Mouse (Mus musculus) gastrocnemius, adult 8-10 months (tissue): ENCODE measurements around the gene Nr5a1. TPM values are rescaled to one million over a fixed set of nuclear protein-coding genes. Genes with fewer than 3 reads are reported as not detected.

ENCODE experiments used
- DNase-seq, 2 experiments: peaks; one replicate each; pipeline ENCODE4 v3.0.0; 2022; ENCODE audit warnings: low spot score in 2 of 2
- total RNA-seq, 4 experiments: library from RNA; stranded (reverse); gene quantifications; 2 replicates each; pipeline ENCODE4 v1.2.4; 2022

Gene Nr5a1
- total RNA-seq, 4 experiments from 2014 or later: 0.12 to 0.16 TPM; not detected in 2

GRCm38 (mm10) chr2:38652098-38652497 lies 62.2 kb downstream of the Nr5a1 start:
- DNase-seq: no peak

- DNase-seq: no peak
These were observed 64.0 kb downstream of the Nr5a1 start for GRCm38 (mm10) chr2:38650340-38650739.

GRCm38 (mm10) chr2:38647661-38648060 lies 66.7 kb downstream of the Nr5a1 start:
- no peak for DNase-seq

GRCm38 (mm10) chr2:38647201-38647606 lies 67.1 kb downstream of the Nr5a1 start:
- no peak for DNase-seq

- peak; percentile 30 to 50 for DNase-seq
These were observed 68.4 kb downstream of the Nr5a1 start for GRCm38 (mm10) chr2:38645936-38646335.

- DNase-seq: peak; percentile 83 to 85
These were observed 70.5 kb downstream of the Nr5a1 start, which contains the start of gene Psmb7 for GRCm38 (mm10) chr2:38643625-38644427. Gene Psmb7 (minus strand): TSS chr2:38644087.

Other genes with a start within 250 kb of the Nr5a1 start
- gene Nek6, start 202.9 kb downstream of the Nr5a1 start, total RNA-seq: 10 to 100 TPM; 10.7 to 15.6 (median 14.1) TPM
- gene Psmb7, start 70.5 kb downstream of the Nr5a1 start, total RNA-seq: 100 to 1,000 TPM; 311 to 333 (median 328) TPM
- 1 to 10 TPM; 4.5 to 7.1 (median 5.3) TPM for gene Nr6a1, start 213.1 kb upstream of the Nr5a1 start, total RNA-seq
- gene Olfml2a, start 217.4 kb upstream of the Nr5a1 start, total RNA-seq: 1 to 10 TPM; 3.1 to 4.6 (median 3.3) TPM